Mouse (Mus musculus) granulocyte monocyte progenitor cell, adult 5-6 weeks (primary cell): ENCODE data around the gene Dpy19l3. TPM values are rescaled to one million over a fixed set of nuclear protein-coding genes. Genes with fewer than 3 reads are reported as not detected.
A peak's percentile ranks its signal among the peaks of the same experiment; 100 is the strongest.

Source experiments
- ATAC-seq: replicated peaks from 2 replicates; pipeline ENCODE4 v1.8.0; 2016; ENCODE audit warnings: mild to moderate bottlenecking, moderate TSS enrichment, inconsistent platforms; ENCODE audit not compliant: poor library complexity, severe bottlenecking
- total RNA-seq, 2 experiments: library from RNA; stranded (forward) in 1 of 2; stranded (reverse) in 1 of 2; fragments of 200-712, 200-1000 nt in 1 of 2; fragments of >200 nt in 1 of 2; fragmentation: Nextera tagmentation in 1 of 2; gene quantifications; 2 replicates each; pipeline ENCODE4 v1.2.3; 2014 to 2017

The Dpy19l3 gene
- total RNA-seq, 2 experiments from 2014 or later = 19.2 to 33.2 TPM

GRCm38 (mm10) chr7:35698073-35698472 is 56.2 kb downstream of the Dpy19l3 start:
- ATAC-seq = no peak

GRCm38 (mm10) chr7:35692641-35693040 is 61.6 kb downstream of the Dpy19l3 start:
- no peak for ATAC-seq

GRCm38 (mm10) chr7:35692117-35692516 is 62.1 kb downstream of the Dpy19l3 start:
- no peak for ATAC-seq

GRCm38 (mm10) chr7:35688781-35689349 is 65.4 kb downstream of the Dpy19l3 start:
- ATAC-seq = no peak

GRCm38 (mm10) chr7:35688276-35688675 is 66.0 kb downstream of the Dpy19l3 start:
- ATAC-seq = no peak

DNA sequence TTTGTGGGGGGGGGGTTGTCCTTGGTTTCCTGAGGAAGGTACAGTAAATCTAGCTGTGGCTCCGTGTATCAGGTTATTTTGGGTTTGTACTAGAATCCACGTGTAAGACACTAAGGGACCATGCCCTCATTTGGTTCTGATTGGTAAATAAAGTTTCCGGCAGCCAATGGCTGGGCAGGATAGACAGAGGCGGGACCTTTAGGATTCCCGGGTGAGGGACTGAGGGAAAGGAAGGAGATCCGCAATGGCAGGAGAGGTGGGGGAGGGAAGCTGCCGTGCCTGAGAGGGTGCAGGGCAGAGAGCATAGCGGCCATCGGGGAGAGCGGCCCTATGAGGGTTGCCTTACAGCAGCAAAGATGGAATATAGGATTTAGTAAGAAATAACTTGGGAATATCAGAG is 67.0 kb downstream of the Dpy19l3 start:
- peak; percentile 21 for ATAC-seq

DNA sequence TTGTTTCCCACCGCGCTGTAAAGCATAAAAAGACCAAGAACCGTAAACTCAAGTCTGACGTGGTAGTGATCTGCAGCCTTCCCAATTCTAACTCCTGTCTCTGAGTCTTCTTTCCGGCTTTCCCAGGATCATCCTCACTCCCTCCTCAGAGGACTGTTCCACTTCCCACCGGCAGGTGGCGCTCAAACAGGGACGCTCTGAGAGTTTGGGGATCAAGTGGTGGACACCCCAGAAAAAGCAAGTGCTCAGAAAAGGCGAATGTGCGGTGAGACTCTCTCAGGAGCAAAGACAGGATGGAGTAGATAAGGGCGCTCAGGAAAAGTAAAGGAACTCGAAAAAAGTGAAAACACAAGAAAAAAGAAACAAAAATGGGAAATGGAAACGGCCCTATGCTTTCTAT is 67.5 kb downstream of the Dpy19l3 start:
- ATAC-seq = peak; percentile 62; the same call in 1 of the 2 replicates

DNA sequence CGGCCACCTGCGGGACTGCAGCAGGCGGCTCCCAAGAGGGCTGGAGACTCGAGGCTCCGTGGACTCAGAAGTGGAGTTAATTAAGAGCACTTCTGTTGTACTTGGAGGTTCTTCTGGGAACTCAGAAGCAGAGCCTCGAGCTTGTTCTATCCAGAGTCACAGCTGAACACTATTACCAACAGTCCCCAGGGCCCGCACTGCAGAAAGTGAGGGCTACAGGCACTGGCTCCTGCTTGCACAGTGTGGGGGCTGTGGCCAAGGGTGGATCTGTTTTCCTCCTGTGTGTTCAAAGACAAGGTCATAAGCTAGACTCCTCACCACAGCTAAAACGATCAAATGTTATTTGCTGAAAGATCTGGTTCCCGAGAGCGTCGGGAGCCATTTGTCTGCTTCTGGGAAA is 68.0 kb downstream of the Dpy19l3 start:
- ATAC-seq = no peak

GRCm38 (mm10) chr7:35683409-35684122 is 70.7 kb downstream of the Dpy19l3 start:
- no peak for ATAC-seq

DNA sequence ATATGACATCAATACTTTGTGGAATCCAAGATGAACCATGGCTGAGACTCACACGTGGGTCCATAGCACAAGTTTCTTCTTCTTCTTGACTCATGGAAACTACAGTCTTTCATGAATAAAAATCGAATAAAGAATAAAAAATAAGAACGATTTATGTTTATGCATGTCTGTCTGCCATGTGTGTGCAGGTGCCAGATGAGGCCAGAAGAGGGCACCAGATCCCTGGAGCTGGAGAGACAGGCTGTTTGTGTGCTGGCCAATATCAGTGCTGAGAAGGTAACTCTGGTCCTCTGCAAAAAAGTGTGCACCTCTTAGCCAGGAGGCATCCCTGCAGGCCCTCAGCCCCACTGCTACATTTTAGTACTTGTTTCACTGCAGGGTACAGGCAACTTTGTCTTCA is 72.7 kb downstream of the Dpy19l3 start:
- no peak; the same call in 1 of the 2 replicates for ATAC-seq

DNA sequence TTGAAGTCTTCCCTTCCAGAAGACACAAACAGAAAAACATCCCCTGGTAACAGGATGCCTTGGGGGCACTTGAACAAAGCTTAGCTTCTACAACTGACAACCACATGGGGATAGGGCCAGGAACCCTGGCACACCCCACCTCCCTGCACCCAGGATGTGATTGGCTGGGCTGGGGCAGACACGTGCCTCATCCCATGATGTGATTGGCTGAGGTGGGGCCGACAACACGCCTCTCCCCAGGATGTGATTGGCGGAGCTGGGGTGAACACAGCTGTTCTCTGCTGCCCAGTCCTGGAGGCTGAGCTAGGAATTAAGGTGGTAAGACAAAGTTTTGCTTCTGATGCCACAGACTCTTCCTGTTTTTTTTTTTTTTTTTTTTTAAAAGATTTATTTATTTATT is 75.3 kb downstream of the Dpy19l3 start:
- no peak for ATAC-seq

- ATAC-seq = no peak
Observed at GRCm38 (mm10) chr7:35668066-35669041, 85.9 kb downstream of the Dpy19l3 start.

- ATAC-seq = no peak
Observed at GRCm38 (mm10) chr7:35663790-35664376, 90.4 kb downstream of the Dpy19l3 start.

DNA sequence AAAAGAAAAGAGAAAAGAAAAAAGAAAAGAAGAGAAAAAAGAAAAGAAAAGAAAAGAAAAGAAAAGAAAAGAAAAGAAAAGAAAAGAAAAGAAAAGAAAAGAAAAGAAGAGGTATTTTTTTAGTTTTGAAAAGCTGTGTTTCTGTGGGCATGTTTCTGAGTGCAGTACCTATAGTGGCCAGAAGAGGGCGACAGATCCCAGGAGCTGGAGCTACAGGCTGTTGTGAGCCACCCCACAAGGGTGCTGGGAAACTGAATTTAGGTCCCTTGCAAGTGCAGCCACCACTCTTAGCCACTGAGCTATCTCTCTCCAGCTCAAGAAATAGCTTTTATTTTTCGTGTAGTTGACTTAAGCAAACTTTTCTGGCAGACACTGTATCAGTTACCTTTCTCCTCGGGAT is 95.1 kb downstream of the Dpy19l3 start:
- peak; percentile 61 for ATAC-seq

GRCm38 (mm10) chr7:35657829-35658228 is 96.4 kb downstream of the Dpy19l3 start:
- ATAC-seq = no peak

GRCm38 (mm10) chr7:35651583-35652270 is 102.5 kb downstream of the Dpy19l3 start:
- no peak for ATAC-seq

DNA sequence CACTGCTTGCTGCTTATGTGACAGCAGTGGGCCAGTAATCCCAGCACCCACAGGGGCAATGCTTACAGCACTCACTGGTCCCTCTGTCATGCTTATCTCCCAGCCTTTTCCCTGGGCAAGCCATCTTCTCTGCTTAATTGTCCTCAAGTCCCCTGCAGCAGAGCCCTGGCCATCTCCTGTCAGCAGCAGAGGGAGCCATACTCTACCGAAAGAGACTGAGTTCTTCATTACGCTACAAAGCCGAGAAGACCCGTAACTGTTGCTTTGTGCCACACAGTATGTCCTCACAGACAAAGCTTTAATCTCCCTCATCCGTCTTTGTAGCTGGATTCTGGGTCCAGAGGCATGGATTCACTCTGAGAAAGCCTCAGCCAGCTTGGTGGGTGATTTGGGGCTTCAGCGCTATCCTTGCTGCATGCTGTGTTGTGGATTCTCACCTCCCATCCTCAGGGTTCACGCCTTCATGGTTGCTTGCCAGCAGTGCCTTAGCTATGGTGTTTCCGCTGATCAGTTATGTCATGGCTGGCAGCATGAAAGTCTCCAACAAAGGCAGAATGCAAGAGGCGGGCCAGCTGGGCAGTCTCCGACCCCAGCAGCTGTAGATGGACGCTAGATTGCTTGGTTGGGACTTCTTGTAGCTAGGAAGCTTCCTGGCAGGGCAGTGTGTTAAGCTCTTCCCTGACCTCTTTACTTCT is 103.4 kb downstream of the Dpy19l3 start:
- ATAC-seq = no peak

DNA sequence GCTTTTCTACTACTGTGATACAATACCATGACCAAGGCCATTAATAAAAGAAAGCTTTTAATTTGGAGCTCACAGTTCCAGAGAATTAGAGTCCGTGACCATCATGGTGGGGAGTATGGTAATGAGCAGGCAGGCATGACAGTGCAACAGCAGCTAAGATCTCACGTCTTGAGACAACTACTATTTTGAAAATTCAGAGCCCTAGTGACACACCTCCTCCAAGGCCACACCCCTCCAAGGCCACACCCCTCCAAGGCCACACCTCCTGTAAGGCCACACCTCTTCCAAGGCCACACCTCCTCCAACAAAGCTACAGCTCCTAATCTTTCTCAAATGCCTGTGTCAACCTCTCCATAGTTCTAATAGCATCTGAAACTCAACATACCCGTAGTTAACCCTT is 105.2 kb downstream of the Dpy19l3 start:
- peak; percentile 71 for ATAC-seq
